Mouse (Mus musculus): ENCODE measurements around the gene Lrrn3. TPM values are rescaled to one million over a fixed set of nuclear protein-coding genes. Genes with fewer than 3 reads are reported as not detected.

Gene Lrrn3
- polyA plus RNA-seq, 1 experiment from 2014 or later: 20.1 TPM

DNA sequence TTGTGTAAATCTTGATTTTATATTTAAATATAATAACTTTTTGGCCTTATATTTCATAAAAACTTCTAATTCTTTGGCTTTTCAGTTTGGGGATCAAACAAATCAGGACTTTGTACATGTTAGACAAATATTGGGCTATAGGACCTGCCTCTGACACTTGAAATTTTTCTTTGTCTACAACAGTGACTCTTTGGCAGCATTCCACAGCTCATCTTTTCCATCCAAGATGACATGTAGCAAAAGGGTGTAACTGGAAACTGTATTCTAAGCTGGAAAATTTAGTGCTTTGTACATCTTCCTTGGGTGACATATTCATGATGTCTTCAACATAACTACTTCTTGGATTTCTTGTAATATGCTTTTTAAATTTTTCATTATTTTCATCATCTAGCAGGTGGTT lies 57.4 kb downstream of the Lrrn3 start:
- Histone ChIP-seq H3K27ac (ENCODE audit: low read depth) (no peak overlapping the region), H3K4me3 (ENCODE audit: low read depth, low read length) (no peak overlapping the region), H3K36me3 (ENCODE audit: insufficient read depth) (no peaks in the 10 kb centered on the region), H3K27me3 (ENCODE audit: insufficient read depth, low read length) (no peaks in the 10 kb centered on the region), H3K4me1 (ENCODE audit: insufficient read depth) (no peaks in the 10 kb centered on the region), H3K9ac (no peak overlapping the region), H3K4me2 (no peak overlapping the region), H3K9me3 (ENCODE audit: low read depth, low read length) (no peaks in the 10 kb centered on the region)
- TF ChIP-seq CTCF (IDR thresholded peaks at IDR 0.05; ENCODE audit: low read depth): no peak
- DNase-seq (no peak), ATAC-seq (ENCODE audit: insufficient read depth) (no peak)

DNA sequence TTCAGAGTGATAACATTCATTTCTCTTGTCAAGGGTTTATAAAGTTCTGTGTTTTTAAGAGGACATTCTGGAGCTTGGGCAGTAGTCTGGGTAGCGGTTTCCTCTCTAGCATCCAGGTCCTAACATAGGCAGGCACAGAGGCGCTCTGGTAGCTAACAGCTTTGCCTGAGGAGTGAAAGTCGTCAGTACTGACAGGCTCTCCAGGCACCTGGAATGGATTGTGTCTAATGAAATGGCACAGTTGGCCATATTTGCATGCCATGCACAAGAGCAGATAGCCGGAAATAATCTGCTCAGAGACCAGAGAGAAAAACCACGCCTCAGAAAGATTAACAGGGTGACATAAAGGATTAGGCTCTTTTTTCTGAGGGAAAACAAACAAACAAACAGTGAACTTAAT lies 58.8 kb downstream of the Lrrn3 start:
- Histone ChIP-seq H3K27ac (ENCODE audit: low read depth) (no peak overlapping the region), H3K9ac (no peak overlapping the region), H3K36me3 (ENCODE audit: insufficient read depth) (no peaks in the 10 kb centered on the region), H3K4me3 (ENCODE audit: low read depth, low read length) (no peak overlapping the region), H3K4me2 (no peak overlapping the region), H3K9me3 (ENCODE audit: low read depth, low read length) (no peaks in the 10 kb centered on the region), H3K27me3 (ENCODE audit: insufficient read depth, low read length) (no peaks in the 10 kb centered on the region), H3K4me1 (ENCODE audit: insufficient read depth) (no peaks in the 10 kb centered on the region)
- ATAC-seq (ENCODE audit: insufficient read depth) (no peak), DNase-seq (no peak)
- WGBS: 68% methylated on average over 5 of the region's 5 CpGs
- TF ChIP-seq CTCF (IDR thresholded peaks at IDR 0.05; ENCODE audit: low read depth): no peak

GRCm38 (mm10) chr12:41425101-41425679 lies 61.0 kb downstream of the Lrrn3 start:
- no peak overlapping the region for H3K27ac ChIP-seq (ENCODE audit: low read depth)
- H3K4me2 ChIP-seq: no peak overlapping the region
- no peak for TF ChIP-seq CTCF (IDR thresholded peaks at IDR 0.05; ENCODE audit: low read depth)
- H3K9me3 ChIP-seq (ENCODE audit: low read depth, low read length): no peaks in the 10 kb centered on the region
- no peaks in the 10 kb centered on the region for H3K27me3 ChIP-seq (ENCODE audit: insufficient read depth, low read length)
- no peak overlapping the region for H3K9ac ChIP-seq
- no peaks in the 10 kb centered on the region for H3K4me1 ChIP-seq (ENCODE audit: insufficient read depth)
- DNase-seq (no peak), ATAC-seq (ENCODE audit: insufficient read depth) (no peak)
- 74% methylated on average over 9 of the region's 9 CpGs for WGBS
- H3K36me3 ChIP-seq (ENCODE audit: insufficient read depth): no peaks in the 10 kb centered on the region
- H3K4me3 ChIP-seq (ENCODE audit: low read depth, low read length): no peak overlapping the region

DNA sequence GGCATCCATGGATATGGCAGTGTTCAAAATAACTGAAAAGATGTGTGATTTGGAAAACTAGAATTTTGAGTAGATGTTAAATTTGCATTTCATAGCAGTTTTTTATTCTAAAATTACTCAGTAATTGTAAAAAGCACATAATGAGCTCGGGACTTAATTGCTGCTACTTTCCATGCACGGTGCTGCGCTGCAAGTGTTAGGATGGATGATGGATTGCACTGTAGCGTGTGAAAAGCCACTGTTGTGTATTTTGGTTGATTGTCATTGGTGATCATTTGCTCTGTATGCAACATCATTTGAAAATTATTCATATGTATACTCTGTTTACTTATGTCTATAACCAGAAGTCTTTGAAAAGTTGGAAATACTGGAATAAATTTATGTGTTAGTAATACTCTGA lies 68.3 kb downstream of the Lrrn3 start:
- TF ChIP-seq CTCF (IDR thresholded peaks at IDR 0.05; ENCODE audit: low read depth): no peak

GRCm38 (mm10) chr12:41417099-41417498 lies 69.1 kb downstream of the Lrrn3 start:
- H3K9ac ChIP-seq: no peak overlapping the region
- no peak overlapping the region for H3K4me2 ChIP-seq
- H3K4me3 ChIP-seq (ENCODE audit: low read depth, low read length): no peak overlapping the region
- ATAC-seq (ENCODE audit: insufficient read depth) (peak; percentile 99), DNase-seq (peak; percentile 77)
- TF ChIP-seq CTCF (IDR thresholded peaks at IDR 0.05; ENCODE audit: low read depth): no peak
- peak overlapping the region; percentile 81 for H3K27ac ChIP-seq (ENCODE audit: low read depth)
- 0 out of 2 replicates have a peak, but pooled peaks cover 4% of the 10 kb centered on the region for H3K4me1 ChIP-seq (ENCODE audit: insufficient read depth)
- no peaks in the 10 kb centered on the region for H3K9me3 ChIP-seq (ENCODE audit: low read depth, low read length)
- H3K36me3 ChIP-seq (ENCODE audit: insufficient read depth): no peaks in the 10 kb centered on the region
- WGBS: 13% methylated on average over 3 of the region's 3 CpGs
- no peaks in the 10 kb centered on the region for H3K27me3 ChIP-seq (ENCODE audit: insufficient read depth, low read length)

More for the DNA sequence above, 68.3 kb downstream of the Lrrn3 start:
- no peaks in the 10 kb centered on the region for H3K9me3 ChIP-seq (ENCODE audit: low read depth, low read length)
- no peaks in the 10 kb centered on the region for H3K36me3 ChIP-seq (ENCODE audit: insufficient read depth)
- no peaks in the 10 kb centered on the region for H3K27me3 ChIP-seq (ENCODE audit: insufficient read depth, low read length)
- peak overlapping the region; percentile 61; the same call in 1 of the 2 replicates for H3K27ac ChIP-seq (ENCODE audit: low read depth)
- 71% methylated on average over 4 of the region's 4 CpGs for WGBS
- DNase-seq: no peak
- H3K9ac ChIP-seq: no peak overlapping the region
- no peak overlapping the region for H3K4me2 ChIP-seq
- H3K4me1 ChIP-seq (ENCODE audit: insufficient read depth): 0 out of 2 replicates have a peak, but pooled peaks cover 4% of the 10 kb centered on the region
- no peak overlapping the region for H3K4me3 ChIP-seq (ENCODE audit: low read depth, low read length)
- ATAC-seq (ENCODE audit: insufficient read depth): no peak

- no peak for DNase-seq
- Histone ChIP-seq H3K27me3 (ENCODE audit: insufficient read depth, low read length) (no peaks in the 10 kb centered on the region), H3K4me3 (ENCODE audit: low read depth, low read length) (no peak overlapping the region), H3K9me3 (ENCODE audit: low read depth, low read length) (no peaks in the 10 kb centered on the region), H3K4me2 (peak overlapping the region; percentile 27; the same call in 1 of the 2 replicates), H3K27ac (ENCODE audit: low read depth) (peak overlapping the region; percentile 81), H3K9ac (no peak overlapping the region), H3K4me1 (ENCODE audit: insufficient read depth) (0 out of 2 replicates have a peak, but pooled peaks cover 4% of the 10 kb centered on the region), H3K36me3 (ENCODE audit: insufficient read depth) (no peaks in the 10 kb centered on the region)
- peak; percentile 50 for ATAC-seq (ENCODE audit: insufficient read depth)
- TF ChIP-seq CTCF (IDR thresholded peaks at IDR 0.05; ENCODE audit: low read depth): no peak
These were observed 69.6 kb downstream of the Lrrn3 start for GRCm38 (mm10) chr12:41416635-41417034.

DNA sequence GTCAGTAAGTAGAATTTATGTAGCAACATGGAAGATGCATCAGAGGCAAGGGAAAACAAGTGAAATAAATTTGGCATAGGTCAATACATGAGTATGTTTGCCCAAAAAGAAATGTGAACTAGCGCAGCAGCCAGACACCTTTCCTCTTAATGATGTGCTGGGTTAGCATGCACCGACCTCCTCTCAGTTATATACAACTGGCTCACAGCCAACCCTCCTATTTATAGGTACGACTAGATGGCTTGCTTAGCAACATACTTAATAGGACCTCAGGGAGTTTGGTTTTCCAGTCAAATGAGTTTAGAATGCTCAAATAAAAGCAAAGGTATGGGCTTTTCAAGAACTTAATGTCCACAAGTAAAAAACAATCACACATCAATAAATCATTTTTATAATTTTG lies 76.8 kb downstream of the Lrrn3 start:
- no peak for TF ChIP-seq CTCF (IDR thresholded peaks at IDR 0.05; ENCODE audit: low read depth)
- Histone ChIP-seq H3K27me3 (ENCODE audit: insufficient read depth, low read length) (no peaks in the 10 kb centered on the region), H3K36me3 (ENCODE audit: insufficient read depth) (no peaks in the 10 kb centered on the region), H3K4me1 (ENCODE audit: insufficient read depth) (no peaks in the 10 kb centered on the region), H3K4me3 (ENCODE audit: low read depth, low read length) (no peak overlapping the region), H3K4me2 (no peak overlapping the region), H3K9me3 (ENCODE audit: low read depth, low read length) (no peaks in the 10 kb centered on the region), H3K27ac (ENCODE audit: low read depth) (no peak overlapping the region), H3K9ac (no peak overlapping the region)
- WGBS: 27% methylated on average over 3 of the region's 3 CpGs
- ATAC-seq (ENCODE audit: insufficient read depth): no peak
- peak; percentile 20 for DNase-seq
